8 mouse cellular contexts compared by ENCODE assay signal in the genomic region with DNA sequence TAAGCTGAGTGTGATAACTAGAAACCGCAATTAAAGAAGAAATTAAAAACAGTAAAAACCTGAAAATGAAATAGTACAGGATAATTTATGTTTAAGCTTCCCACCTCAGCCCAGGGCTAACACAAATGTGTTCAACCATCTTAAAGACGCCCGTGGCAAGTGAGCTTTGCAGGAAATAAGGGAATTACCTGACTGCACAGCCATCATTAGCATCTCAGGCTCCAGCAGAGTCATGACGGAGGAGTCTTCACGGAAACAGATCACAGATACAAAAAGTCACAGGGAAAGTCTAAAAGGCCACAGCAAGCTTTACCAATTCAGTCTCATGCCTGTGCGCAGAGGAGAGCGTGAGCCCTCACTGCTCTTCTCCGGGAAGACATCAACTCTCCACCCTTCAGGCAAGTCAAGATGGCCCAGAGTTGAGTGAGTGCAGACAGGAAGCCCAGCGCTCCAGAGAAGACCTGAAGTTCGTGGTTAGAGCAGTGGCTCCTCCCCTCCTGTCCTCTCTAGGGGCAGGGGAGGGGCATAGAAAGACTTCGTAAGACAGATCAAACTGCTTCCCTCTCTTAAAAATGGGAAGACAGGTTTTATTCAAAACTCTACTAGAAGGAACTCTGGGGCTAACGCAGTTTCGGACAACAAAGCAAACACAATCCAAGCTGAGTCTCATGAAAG.
A peak's percentile ranks its signal among the peaks of the same experiment; 100 is the strongest.
DNase-seq lines count a peak whose midpoint lies in the region; ATAC-seq and TF ChIP-seq lines count a peak whose summit lies in the region.

No protein-coding gene starts in this region.

- H3K4me3 ChIP-seq in left cerebral cortex, adult 2 months: peak overlapping the region; percentile 43
- H3K4me3 ChIP-seq in bone marrow, adult 2 months (replicated peaks; ENCODE audit: control insufficient read depth, low read depth, low read length): peak overlapping the region; percentile 74

- peak; percentile 97 for ATAC-seq in megakaryocyte progenitor cell, adult 5-6 weeks (replicated peaks; ENCODE audit: poor library complexity)

- intact Hi-C loops in left cerebral cortex, adult 2 months (cut with DNase I): loop anchor here (10.0 kb wide), 2 partner anchors 190 to 240 kb away; no protein-coding TSS in a partner anchor

- DNase-seq in left cerebral cortex, adult 2 months (ENCODE audit: extremely low spot score in 1 of 2, low spot score in 2 of 2): peak in 1 of 2 experiments; percentile 42
- DNase-seq in left cerebral cortex, adult 8-10 months (ENCODE audit: low spot score in 2 of 2): no peak
- peak; percentile 38 to 56 for DNase-seq in heart, adult 9 months (ENCODE audit: low spot score in 2 of 2)
- peak; percentile 25 to 41 for DNase-seq in kidney, postnatal 25 days
- DNase-seq in thymus, postnatal 10 days (ENCODE audit: low spot score in 2 of 2): peak; percentile 51 to 62
- DNase-seq in adrenal gland, postnatal 4 days (ENCODE audit: low spot score in 2 of 2): no peak

- WGBS in bone marrow, adult 2 months: 16% methylated on average over 13 of the region's 13 CpGs

- peaks cover 2% of the 10 kb centered on the region for H3K4me1 ChIP-seq in bone marrow, adult 2 months (ENCODE audit: control insufficient read depth, insufficient read depth, low read length)

- TF ChIP-seq POLR2A in bone marrow, adult 2 months (IDR thresholded peaks at IDR 0.05; ENCODE audit: borderline replicate concordance, control insufficient read depth, low read depth, low read length): no peak

- TF ChIP-seq CTCF in left cerebral cortex, adult 2 months (IDR thresholded peaks at IDR 0.05): no peak
- no peak for TF ChIP-seq CTCF in bone marrow, adult 2 months (IDR thresholded peaks at IDR 0.05; ENCODE audit: control insufficient read depth, insufficient read depth, low read length)

- peak overlapping the region; percentile 85 for H3K27ac ChIP-seq in left cerebral cortex, adult 2 months
- H3K27ac ChIP-seq in bone marrow, adult 2 months (ENCODE audit: control insufficient read depth, insufficient read depth, low read depth, low read length, poor library complexity): peak overlapping the region; percentile 15; the same call in 1 of the 2 replicates

Comparison
In these comparisons a context has a peak if more than half of its experiments do, and no peak if none do; other contexts are left out.
1. DNase-seq: peak in heart, adult 9 months (2 of 2), kidney, postnatal 25 days (2 of 2) and thymus, postnatal 10 days (2 of 2); none in left cerebral cortex, adult 8-10 months (0 of 2) and adrenal gland, postnatal 4 days (0 of 2).